Mouse (Mus musculus) layer of hippocampus, postnatal 10 days (tissue): Measurements from ENCODE around the gene Mark1. TPM values are rescaled to one million over a fixed set of nuclear protein-coding genes. Genes with fewer than 3 reads are reported as not detected.

Experiments
- DNase-seq, 2 experiments: peaks; one replicate each; pipeline ENCODE4 v3.0.0; 2021; ENCODE audit warnings: low spot score in 2 of 2
- total RNA-seq, 2 experiments: library from RNA; stranded (reverse); gene quantifications; 2 replicates each; pipeline ENCODE4 v1.2.3; 2021

The Mark1 gene
- total RNA-seq, 2 experiments from 2014 or later: 59.7 to 64.4 TPM

- no peak for DNase-seq
Observed at GRCm38 (mm10) chr1:184897350-184897749, 102.0 kb downstream of the Mark1 start.

- no peak for DNase-seq
Observed at GRCm38 (mm10) chr1:184891998-184892397, 107.4 kb downstream of the Mark1 start.

GRCm38 (mm10) chr1:184889454-184889853, 109.9 kb downstream of the Mark1 start:
- no peak for DNase-seq

- DNase-seq: no peak
Observed at GRCm38 (mm10) chr1:184886160-184886559, 113.2 kb downstream of the Mark1 start.

GRCm38 (mm10) chr1:184882281-184883268, 116.8 kb downstream of the Mark1 start, which contains the start of gene C130074G19Rik:
Gene C130074G19Rik, minus strand, starts transcription at chr1:184883218.
- DNase-seq: peak; percentile 33 to 37

GRCm38 (mm10) chr1:184881861-184882260, 117.5 kb downstream of the Mark1 start:
- no peak for DNase-seq

GRCm38 (mm10) chr1:184881211-184881610, 118.2 kb downstream of the Mark1 start:
- no peak for DNase-seq

GRCm38 (mm10) chr1:184878860-184879259, 120.5 kb downstream of the Mark1 start:
- no peak for DNase-seq

- no peak for DNase-seq
Observed at GRCm38 (mm10) chr1:184877306-184877705, 122.1 kb downstream of the Mark1 start.

- no peak for DNase-seq
Observed at GRCm38 (mm10) chr1:184873910-184874309, 125.5 kb downstream of the Mark1 start.

- no peak for DNase-seq
Observed at GRCm38 (mm10) chr1:184872069-184872819, 127.1 kb downstream of the Mark1 start.

GRCm38 (mm10) chr1:184871506-184871905, 127.9 kb downstream of the Mark1 start:
- DNase-seq: no peak

- no peak for DNase-seq
Observed at GRCm38 (mm10) chr1:184870646-184871385, 128.6 kb downstream of the Mark1 start.

- DNase-seq: no peak
Observed at GRCm38 (mm10) chr1:184869939-184870565, 129.3 kb downstream of the Mark1 start.

GRCm38 (mm10) chr1:184867640-184868120, 131.7 kb downstream of the Mark1 start:
- no peak for DNase-seq

GRCm38 (mm10) chr1:184864381-184864801, 135.0 kb downstream of the Mark1 start:
- no peak for DNase-seq

- DNase-seq: no peak
Observed at GRCm38 (mm10) chr1:184862636-184863035, 136.7 kb downstream of the Mark1 start.

- DNase-seq: no peak
Observed at GRCm38 (mm10) chr1:184861551-184861950, 137.8 kb downstream of the Mark1 start.

GRCm38 (mm10) chr1:184860276-184860675, 139.1 kb downstream of the Mark1 start:
- no peak for DNase-seq

- no peak for DNase-seq
Observed at GRCm38 (mm10) chr1:184858253-184858652, 141.1 kb downstream of the Mark1 start.
